Mouse (Mus musculus) MEL (cell line): ENCODE measurements around the gene Vmn1r214.

Experiments
- CTCF ChIP-seq, 3 experiments: IDR thresholded peaks in 2 of 3; conservative IDR thresholded peaks in 1 of 3; 2 replicates each; pipeline ENCODE4 v1.5.1; 2011 to 2012; ENCODE audit warnings: low read length in 3 of 3, low read depth in 2 of 3, mild to moderate bottlenecking in 2 of 3, improper control_type of control experiment in 1 of 3, inconsistent platforms in 1 of 3, mixed read lengths in 1 of 3, moderate library complexity in 1 of 3; ENCODE audit not compliant: control insufficient read depth in 1 of 3, insufficient read depth in 1 of 3, poor library complexity in 1 of 3, severe bottlenecking in 1 of 3
- MEF2A ChIP-seq: IDR thresholded peaks from 2 replicates; pipeline ENCODE4 v1.6.1; 2014; ENCODE audit warnings: low read depth, mild to moderate bottlenecking, inconsistent platforms, low read length, improper control_type of control experiment; ENCODE audit not compliant: poor library complexity, insufficient replicate concordance, severe bottlenecking; ENCODE audit errors: extremely low read depth
- MYB ChIP-seq: IDR thresholded peaks from 2 replicates; pipeline ENCODE4 v1.6.1; 2011; ENCODE audit warnings: mild to moderate bottlenecking, low read depth, low read length, improper control_type of control experiment
- POLR2A ChIP-seq, 2 experiments: IDR thresholded peaks; 2 replicates each; pipeline ENCODE4 v1.6.1; 2011 to 2012; ENCODE audit warnings: low read length in 2 of 2, mild to moderate bottlenecking in 2 of 2, control low read depth in 1 of 2, improper control_type of control experiment in 1 of 2, low read depth in 1 of 2, moderate library complexity in 1 of 2; ENCODE audit not compliant: control insufficient read depth in 1 of 2, insufficient read depth in 1 of 2, poor library complexity in 1 of 2
- TBP ChIP-seq: IDR thresholded peaks from 2 replicates; pipeline ENCODE4 v1.8.0; 2011; ENCODE audit warnings: low read depth, low read length, improper control_type of control experiment
- UBTF ChIP-seq: IDR thresholded peaks from 2 replicates; pipeline ENCODE4 v1.6.1; 2012; ENCODE audit warnings: low read depth, mild to moderate bottlenecking, inconsistent platforms, low read length, improper control_type of control experiment, moderate library complexity, borderline replicate concordance; ENCODE audit not compliant: insufficient read depth
- USF2 ChIP-seq, 2 experiments: IDR thresholded peaks; 2 replicates each; pipeline ENCODE4 v1.6.1; 2011 to 2012; ENCODE audit warnings: improper control_type of control experiment in 2 of 2, low read length in 2 of 2, borderline replicate concordance in 1 of 2, inconsistent platforms in 1 of 2, low read depth in 1 of 2, mild to moderate bottlenecking in 1 of 2; ENCODE audit not compliant: insufficient read depth in 1 of 2

DNA sequence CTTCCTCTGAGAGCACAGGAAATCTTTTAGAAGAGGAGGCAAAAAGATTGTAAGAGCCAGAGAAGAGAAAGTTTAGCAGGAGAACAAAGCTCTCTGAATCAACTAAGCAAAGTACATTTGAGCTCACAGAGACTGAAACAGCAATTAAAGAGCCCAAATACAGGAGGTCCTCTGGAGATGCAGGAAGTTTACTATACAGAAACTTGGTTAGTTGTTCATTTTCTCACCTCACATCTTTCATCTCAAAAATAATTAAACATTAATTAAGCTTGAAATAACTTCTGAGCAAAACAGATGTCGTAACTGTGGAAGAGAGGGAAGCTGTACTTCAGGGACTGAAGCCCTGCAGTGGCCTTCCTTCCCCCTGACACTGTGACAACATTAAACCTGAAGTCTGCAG is 22.9 kb upstream of the Vmn1r214 start, which contains the start of gene Vmn1r213:
- TF ChIP-seq MYB (no peak), POLR2A (IDR thresholded peaks at IDR 0.05; ENCODE audit: control insufficient read depth in 1 of 2, insufficient read depth in 1 of 2, low read depth in 1 of 2, low read length in 2 of 2, poor library complexity in 1 of 2) (no peak), UBTF (no peak), CTCF (IDR thresholded peaks at IDR 0.05 in 2 of 3, conservative IDR thresholded peaks at IDR 0.05 in 1 of 3; ENCODE audit: control insufficient read depth in 1 of 3, insufficient read depth in 1 of 3, low read depth in 2 of 3, low read length in 3 of 3, poor library complexity in 1 of 3, severe bottlenecking in 1 of 3) (no peak), USF2 (IDR thresholded peaks at IDR 0.05; ENCODE audit: borderline replicate concordance in 1 of 2, insufficient read depth in 1 of 2, low read depth in 1 of 2, low read length in 2 of 2) (no peak), MEF2A (no peak), TBP (no peak)
